Mouse (Mus musculus) regulatory T cell (primary cell): ENCODE measurements around the gene Hoxc10.

ENCODE experiments used
- in situ Hi-C: fragments of 300-600 bp; cut with MboI, MseI; formaldehyde crosslinking; loops from one replicate; pipeline ENCODE4 v1.15.1; 2025; ENCODE audit warnings: high pct_unique_total_duplicates

The Hoxc10 gene

GRCm38 (mm10) chr15:102966776-102967311, at the start of gene Hoxc10:
Hoxc10 (plus strand) TSS chr15:102966796.
- in situ Hi-C loops = loop anchor here (5.0 kb wide), 1 partner anchor 340 kb away; no protein-coding TSS in a partner anchor

- in situ Hi-C loops = no loop called here
Measured at GRCm38 (mm10) chr15:102917972-102918572, 48.5 kb upstream of the Hoxc10 start.

DNA sequence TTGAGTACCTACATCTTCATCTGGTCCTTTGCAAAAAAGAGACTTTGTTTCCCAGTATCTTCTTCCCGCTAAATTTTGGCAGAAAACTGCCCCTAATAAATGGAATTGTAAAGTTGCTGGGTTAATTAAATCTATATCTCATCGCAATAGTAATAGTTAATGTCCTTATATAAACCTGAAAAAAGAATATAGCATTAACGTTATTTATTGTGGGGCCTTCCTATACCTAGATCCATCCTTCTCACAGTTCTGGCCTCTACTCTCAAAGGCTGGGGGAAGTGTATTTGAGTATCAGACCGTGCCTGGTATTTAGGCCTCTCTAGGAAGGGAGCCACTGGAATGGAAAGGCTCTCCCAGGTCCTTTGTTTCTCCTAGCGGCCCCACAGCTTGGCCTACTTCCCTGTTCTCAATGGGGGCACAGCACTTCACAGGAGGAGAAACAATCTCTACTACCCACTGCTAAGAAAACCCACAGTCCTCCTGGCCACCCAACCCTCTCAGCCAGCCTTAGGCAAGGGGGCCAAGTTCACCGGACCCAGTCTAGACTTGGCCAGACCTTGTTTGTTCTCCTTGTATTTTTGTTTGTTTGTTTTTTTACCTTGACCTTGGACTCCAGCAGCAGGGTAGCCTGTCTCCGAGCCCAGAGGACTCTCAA, 47.9 kb upstream of the Hoxc10 start:
- in situ Hi-C loops = no loop called here

- in situ Hi-C loops = no loop called here
Measured at GRCm38 (mm10) chr15:102919336-102920180, 47.0 kb upstream of the Hoxc10 start.

GRCm38 (mm10) chr15:102920619-102921018, 46.0 kb upstream of the Hoxc10 start:
- in situ Hi-C loops = no loop called here

DNA sequence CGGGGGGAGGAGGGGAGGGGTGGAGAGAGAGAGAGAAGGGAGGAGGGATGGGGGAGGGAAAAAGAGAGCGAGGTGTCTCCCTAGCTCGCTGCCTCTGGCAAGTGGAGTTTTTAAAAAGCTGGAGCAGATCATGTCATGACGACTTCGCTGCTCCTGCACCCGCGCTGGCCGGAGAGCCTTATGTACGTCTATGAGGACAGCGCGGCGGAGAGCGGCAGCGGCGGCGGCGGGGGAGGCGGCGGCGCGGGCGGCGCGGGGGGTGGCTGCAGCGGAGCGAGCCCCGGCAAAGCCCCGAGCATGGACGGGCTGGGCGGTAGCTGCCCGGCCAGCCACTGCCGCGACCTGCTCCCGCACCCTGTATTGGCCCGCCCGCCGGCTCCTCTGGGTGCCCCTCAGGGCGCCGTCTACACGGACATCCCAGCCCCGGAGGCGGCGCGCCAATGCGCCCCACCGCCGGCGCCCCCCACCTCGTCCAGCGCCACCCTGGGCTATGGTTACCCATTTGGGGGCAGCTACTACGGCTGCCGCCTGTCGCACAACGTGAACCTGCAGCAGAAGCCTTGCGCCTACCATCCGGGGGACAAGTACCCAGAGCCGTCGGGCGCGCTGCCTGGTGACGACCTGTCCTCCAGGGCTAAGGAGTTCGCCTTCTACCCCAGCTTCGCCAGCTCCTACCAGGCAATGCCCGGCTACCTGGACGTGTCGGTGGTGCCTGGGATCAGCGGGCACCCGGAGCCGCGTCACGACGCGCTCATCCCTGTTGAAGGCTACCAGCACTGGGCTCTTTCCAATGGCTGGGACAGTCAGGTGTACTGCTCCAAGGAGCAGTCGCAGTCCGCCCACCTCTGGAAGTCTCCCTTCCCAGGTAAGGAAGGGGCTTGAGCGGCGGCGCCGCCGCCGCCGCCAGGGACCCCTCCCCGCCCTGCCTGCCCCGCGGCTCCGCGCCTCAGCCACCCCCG, 45.3 kb upstream of the Hoxc10 start, which contains the start of gene Hoxc13:
Hoxc13 (plus strand) TSS at position 51 of the 959 bp plus-strand sequence.
- in situ Hi-C loops = no loop called here

- in situ Hi-C loops = no loop called here
Measured at GRCm38 (mm10) chr15:102922012-102922362, 44.6 kb upstream of the Hoxc10 start.

GRCm38 (mm10) chr15:102922636-102923500, 43.7 kb upstream of the Hoxc10 start:
- in situ Hi-C loops = no loop called here

GRCm38 (mm10) chr15:102927032-102927645, 39.5 kb upstream of the Hoxc10 start:
- in situ Hi-C loops = no loop called here

DNA sequence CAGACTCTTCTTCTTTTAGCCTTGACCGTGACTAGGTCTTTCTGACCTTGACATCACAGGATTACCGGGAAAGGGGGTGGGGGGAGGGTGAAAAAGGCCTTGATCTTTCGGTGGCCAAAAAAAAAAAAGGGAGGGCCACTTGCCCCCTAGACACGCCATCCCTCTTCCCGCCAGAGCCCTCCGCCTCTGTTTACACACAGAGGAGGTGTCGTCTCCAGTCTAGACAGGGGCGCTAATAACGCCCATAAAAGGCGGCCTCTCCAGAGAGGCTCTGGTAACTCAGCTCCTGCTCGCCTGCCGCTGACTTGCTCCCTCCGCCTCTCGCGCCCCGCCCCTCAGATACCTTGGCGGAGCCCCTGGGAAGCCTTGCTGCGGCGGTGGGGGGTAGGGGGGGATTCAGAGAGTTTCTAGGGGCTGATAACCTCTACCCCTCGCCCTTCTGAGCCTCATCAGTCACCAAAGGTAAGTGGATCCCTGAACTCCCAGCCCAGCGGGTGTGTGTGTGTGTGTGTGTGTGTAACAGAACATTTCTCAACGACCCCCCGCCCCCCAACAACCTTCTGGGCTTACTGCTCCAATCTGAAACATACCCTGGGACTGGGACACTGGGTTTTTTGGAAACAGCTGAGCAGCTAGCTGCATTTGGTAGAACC, 34.8 kb upstream of the Hoxc10 start:
- in situ Hi-C loops = no loop called here

- in situ Hi-C loops = no loop called here
Measured at GRCm38 (mm10) chr15:102934438-102934837, 32.2 kb upstream of the Hoxc10 start.

DNA sequence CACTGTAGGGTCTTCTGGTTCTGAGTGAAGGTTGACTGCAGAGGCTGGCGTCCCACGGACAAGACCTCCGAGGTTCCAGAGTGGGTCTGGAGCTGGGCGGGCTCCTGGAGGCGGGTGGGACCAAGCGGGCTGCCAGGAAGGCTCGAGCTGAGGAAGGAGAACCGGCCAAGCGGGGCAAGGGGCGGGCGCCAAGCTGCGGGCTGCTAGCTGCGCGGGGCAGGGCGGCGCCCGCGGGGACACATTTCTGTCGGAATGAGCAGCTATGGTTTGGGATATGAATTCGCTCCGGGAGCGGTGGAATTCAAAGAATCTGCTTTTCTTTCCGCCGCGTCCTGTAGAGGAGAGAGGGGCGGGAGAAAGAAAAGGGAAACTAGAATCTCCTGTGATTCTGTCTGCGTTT, 31.7 kb upstream of the Hoxc10 start:
- in situ Hi-C loops = no loop called here

- in situ Hi-C loops = no loop called here
Measured at GRCm38 (mm10) chr15:102936279-102936972, 30.2 kb upstream of the Hoxc10 start, which contains the start of gene Hoxc12. Hoxc12 (plus strand) TSS chr15:102936757.

GRCm38 (mm10) chr15:102937036-102937666, 29.4 kb upstream of the Hoxc10 start:
- in situ Hi-C loops = no loop called here

- in situ Hi-C loops = loop anchor here (10.0 kb wide), 1 partner anchor 1845 kb away; no protein-coding TSS in a partner anchor
Measured at GRCm38 (mm10) chr15:102939256-102940155, 27.1 kb upstream of the Hoxc10 start.

- in situ Hi-C loops = loop anchor here (10.0 kb wide), 1 partner anchor 1848 kb away; no protein-coding TSS in a partner anchor
Measured at GRCm38 (mm10) chr15:102942739-102943467, 23.7 kb upstream of the Hoxc10 start.
